In the genomic region with DNA sequence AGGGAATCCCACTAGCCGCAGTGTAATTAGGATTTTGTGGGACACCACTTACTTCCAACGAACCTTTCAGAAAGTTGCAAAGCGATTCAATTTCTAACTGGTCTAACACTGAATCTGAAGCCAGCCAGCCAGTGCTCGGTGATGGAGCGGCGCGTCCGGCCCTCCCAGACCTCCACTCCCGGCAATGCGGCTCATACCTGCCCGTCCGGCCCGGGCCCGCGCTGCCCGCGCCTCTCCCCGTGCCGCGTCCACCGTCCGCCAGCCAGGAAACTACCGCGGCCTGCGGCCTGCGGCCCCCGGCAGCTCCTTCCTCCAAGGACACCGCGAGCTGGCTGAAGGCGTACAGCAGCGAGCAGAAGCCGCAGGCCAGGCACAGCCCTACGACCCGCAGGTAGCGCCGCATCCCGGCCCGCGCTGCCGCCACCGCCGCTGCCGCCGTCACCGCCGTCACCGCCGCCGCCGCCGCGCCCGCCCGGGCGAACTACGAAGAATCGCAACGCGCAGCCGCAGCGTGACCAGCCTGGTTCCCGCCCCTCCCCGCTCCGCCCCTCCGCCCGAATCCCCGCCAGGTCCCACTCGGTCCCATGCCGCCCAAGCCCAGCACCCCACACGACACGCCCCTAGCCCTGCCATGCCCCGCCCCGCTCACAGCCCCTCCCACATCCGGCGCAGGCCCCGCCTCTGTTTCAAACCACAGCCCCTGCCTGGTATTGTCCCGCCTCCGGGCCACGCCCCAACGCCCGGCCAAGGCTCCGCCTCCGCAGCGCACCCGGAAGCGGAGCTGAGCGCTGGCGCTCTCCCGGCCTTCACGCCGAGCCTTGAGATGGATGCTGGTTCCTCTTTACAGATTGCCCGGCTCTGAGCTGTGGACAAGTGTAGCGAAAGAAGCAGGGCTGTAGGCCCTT, we compare ENCODE assay signal across 8 mouse cellular contexts. TPM values are rescaled to one million over a fixed set of nuclear protein-coding genes. Genes with fewer than 3 reads are reported as not detected.
DNase-seq lines count a peak whose midpoint lies in the region; ATAC-seq lines count a peak whose summit lies in the region.

Gxylt1 (minus strand) TSS at position 501 of the 905 bp plus-strand sequence.

- H3K4me2 ChIP-seq in heart, embryonic 14.5 days (ENCODE audit: low read length) = peak within 1 kb of the TSS; percentile 84
- H3K4me2 ChIP-seq in liver, embryonic 13.5 days = peak within 1 kb of the TSS; percentile 91
- H3K4me2 ChIP-seq in stomach, embryonic 16.5 days (ENCODE audit: low read depth, low read length) = peak within 1 kb of the TSS; percentile 88

- H3K27ac ChIP-seq in heart, embryonic 14.5 days (replicated peaks in 1 of 2; ENCODE audit: control insufficient read depth in 1 of 2, insufficient read depth in 1 of 2, low read depth in 2 of 2, low read length in 2 of 2) = peak within 1 kb of the TSS; percentile 86 to 87
- H3K27ac ChIP-seq in liver, embryonic 13.5 days = peak within 1 kb of the TSS; percentile 90
- H3K27ac ChIP-seq in stomach, embryonic 16.5 days (ENCODE audit: low read length) = peak within 1 kb of the TSS; percentile 89

- H3K9me3 ChIP-seq in heart, embryonic 14.5 days (ENCODE audit: control insufficient read depth, low read length) = no peaks in the 10 kb centered on the region
- H3K9me3 ChIP-seq in liver, embryonic 13.5 days (replicated peaks) = no peaks in the 10 kb centered on the region
- H3K9me3 ChIP-seq in stomach, embryonic 16.5 days (replicated peaks; ENCODE audit: control insufficient read depth, low read length) = no peaks in the 10 kb centered on the region

- peak; percentile 83 for ATAC-seq in CD4-positive, CD25-positive, alpha-beta regulatory T cell, adult 4 months
- peak; percentile 100 for ATAC-seq in heart, embryonic 14.5 days (ENCODE audit: insufficient number of reproducible peaks, insufficient read depth, low FRiP score, low read depth)
- peak; percentile 95 for ATAC-seq in liver, embryonic 13.5 days (ENCODE audit: low read depth)
- peak; percentile 99 for ATAC-seq in stomach, embryonic 16.5 days (ENCODE audit: insufficient read depth, low FRiP score)

- DNase-seq in c-Kit-negative CD71-positive TER-119-positive erythroid progenitor cells, embryonic 14.5 days (ENCODE audit: low read depth, low spot score) = peak; percentile 95
- DNase-seq in fibroblast of lung, adult 2 months (ENCODE audit: low read depth) = peak; percentile 94
- DNase-seq in kidney, postnatal 14 days = peak; percentile 100
- DNase-seq in liver, embryonic 13.5 days = peak; percentile 100
- peak; percentile 100 for DNase-seq in neural tube, embryonic 10.5 days (ENCODE audit: extremely low spot score, low spot score)

- peaks cover 6 to 28% of the 10 kb centered on the region in 2 experiments; a peak in 3 of 4 replicates for H3K4me1 ChIP-seq in heart, embryonic 14.5 days (ENCODE audit: control insufficient read depth in 2 of 2, insufficient read depth in 2 of 2, low read length in 2 of 2)
- H3K4me1 ChIP-seq in liver, embryonic 13.5 days (replicated peaks) = peaks cover 52% of the 10 kb centered on the region
- H3K4me1 ChIP-seq in stomach, embryonic 16.5 days (ENCODE audit: control insufficient read depth, insufficient read depth, low read length) = peaks cover 27% of the 10 kb centered on the region

- peak within 1 kb of the TSS; percentile 81 for H3K9ac ChIP-seq in heart, embryonic 14.5 days (ENCODE audit: low read length)
- H3K9ac ChIP-seq in liver, embryonic 13.5 days = peak within 1 kb of the TSS; percentile 92
- H3K9ac ChIP-seq in stomach, embryonic 16.5 days (ENCODE audit: low read length) = peak within 1 kb of the TSS; percentile 87

- H3K36me3 ChIP-seq in heart, embryonic 14.5 days (ENCODE audit: control insufficient read depth, insufficient read depth, low read length) = no peaks in the 10 kb centered on the region
- peaks cover 4% of the 10 kb centered on the region; the same call in 1 of the 2 replicates for H3K36me3 ChIP-seq in liver, embryonic 13.5 days
- H3K36me3 ChIP-seq in stomach, embryonic 16.5 days (ENCODE audit: control insufficient read depth, insufficient read depth, low read length) = no peaks in the 10 kb centered on the region

- peak within 1 kb of the TSS; percentile 75 to 96 for H3K4me3 ChIP-seq in heart, embryonic 14.5 days (ENCODE audit: control insufficient read depth in 1 of 2, insufficient read depth in 1 of 2, low read depth in 1 of 2, low read length in 2 of 2)
- peak within 1 kb of the TSS; percentile 84 for H3K4me3 ChIP-seq in liver, embryonic 13.5 days (replicated peaks)
- peak within 1 kb of the TSS; percentile 76 for H3K4me3 ChIP-seq in stomach, embryonic 16.5 days (replicated peaks; ENCODE audit: low read length)

- H3K27me3 ChIP-seq in heart, embryonic 14.5 days (ENCODE audit: control insufficient read depth, insufficient read depth, low read length) = no peaks in the 10 kb centered on the region
- no peaks in the 10 kb centered on the region for H3K27me3 ChIP-seq in liver, embryonic 13.5 days
- no peaks in the 10 kb centered on the region for H3K27me3 ChIP-seq in stomach, embryonic 16.5 days (ENCODE audit: control insufficient read depth, insufficient read depth, low read length)

- WGBS in heart, embryonic 14.5 days = under 1% methylated on average over 89 of the region's 93 CpGs
- under 1% methylated on average over 87 of the region's 93 CpGs for WGBS in liver, embryonic 13.5 days (ENCODE audit: insufficient replicate concordance)
- WGBS in stomach, embryonic 16.5 days = under 1% methylated on average over 92 of the region's 93 CpGs

RNA-seq across cellular contexts. Expression of gene Gxylt1, which starts in this region (rescaled TPM):
- polyA plus RNA-seq in CD4-positive, CD25-positive, alpha-beta regulatory T cell, adult 4 months (2017; shearing (Covaris generic)) = 1 to 10 TPM; 5.6 to 6.6 TPM
- polyA plus RNA-seq in heart, embryonic 14.5 days (2014; fragmentation: Nextera tagmentation; extraction: Ambion mirVana) = 8.7 and 9.5 TPM in 2 replicates
- 3.3 and 4.1 TPM in 2 replicates for polyA plus RNA-seq in liver, embryonic 13.5 days (2015; fragmentation: Nextera tagmentation; extraction: Ambion mirVana)
- 10.3 and 11.5 TPM in 2 replicates for polyA plus RNA-seq in stomach, embryonic 16.5 days (2015; fragmentation: Nextera tagmentation; extraction: Ambion mirVana)

Comparison
In these comparisons a context has a peak if more than half of its experiments do, and no peak if none do; other contexts are left out.
1. Peak in every context shown above with its lines: DNase-seq, ATAC-seq, H3K4me3 ChIP-seq and H3K27ac ChIP-seq.